In genomic region chr10:84440181-84440540, GRCm38 (mm10) we compare ENCODE assay signal across 8 mouse cellular contexts. TPM values are rescaled to one million over a fixed set of nuclear protein-coding genes. Genes with fewer than 3 reads are reported as not detected.
DNase-seq lines count a peak whose midpoint lies in the region; ATAC-seq and TF ChIP-seq lines count a peak whose summit lies in the region.

No protein-coding gene starts in this region.

- H3K27ac ChIP-seq in kidney, adult 2 months (ENCODE audit: insufficient read depth, low read depth, low read length): peak overlapping the region; percentile 63
- peak overlapping the region; percentile 70 for H3K27ac ChIP-seq in bone marrow, adult 2 months (ENCODE audit: control insufficient read depth, insufficient read depth, low read depth, low read length, poor library complexity)
- peak overlapping the region; percentile 99 for H3K27ac ChIP-seq in hindbrain, embryonic 13.5 days
- peak overlapping the region; percentile 99 for H3K27ac ChIP-seq in midbrain, embryonic 14.5 days (replicated peaks; ENCODE audit: low read depth, low read length)

- H3K4me3 ChIP-seq in kidney, adult 2 months (ENCODE audit: insufficient read depth, low read depth, low read length): peak overlapping the region; percentile 88
- peak overlapping the region; percentile 74 for H3K4me3 ChIP-seq in bone marrow, adult 2 months (replicated peaks; ENCODE audit: control insufficient read depth, low read depth, low read length)
- peak overlapping the region; percentile 90 for H3K4me3 ChIP-seq in hindbrain, embryonic 13.5 days
- H3K4me3 ChIP-seq in midbrain, embryonic 14.5 days (replicated peaks; ENCODE audit: low read depth, low read length): peak overlapping the region; percentile 82

- H3K4me1 ChIP-seq in kidney, adult 2 months (ENCODE audit: control insufficient read depth, insufficient read depth, low read length): peaks cover 8% of the 10 kb centered on the region
- no peaks in the 10 kb centered on the region; the same call in 1 of the 2 replicates for H3K4me1 ChIP-seq in bone marrow, adult 2 months (ENCODE audit: control insufficient read depth, insufficient read depth, low read length)
- peaks cover 67% of the 10 kb centered on the region for H3K4me1 ChIP-seq in hindbrain, embryonic 13.5 days (replicated peaks)
- H3K4me1 ChIP-seq in midbrain, embryonic 14.5 days (ENCODE audit: control insufficient read depth, insufficient read depth, low read length): peaks cover 42% of the 10 kb centered on the region

- WGBS in kidney, adult 2 months: 1% methylated on average over 32 of the region's 32 CpGs
- under 1% methylated on average over 32 of the region's 32 CpGs for WGBS in bone marrow, adult 2 months
- WGBS in hindbrain, embryonic 13.5 days: under 1% methylated on average over 31 of the region's 32 CpGs
- under 1% methylated on average over 32 of the region's 32 CpGs for WGBS in midbrain, embryonic 14.5 days

- no peak for TF ChIP-seq CTCF in kidney, adult 2 months (conservative IDR thresholded peaks at IDR 0.05; ENCODE audit: insufficient read depth, insufficient read length, low read depth, low read length)
- no peak for TF ChIP-seq CTCF in bone marrow, adult 2 months (IDR thresholded peaks at IDR 0.05; ENCODE audit: control insufficient read depth, insufficient read depth, low read length)

- ATAC-seq in hindbrain, embryonic 13.5 days (ENCODE audit: low FRiP score): peak; percentile 38
- ATAC-seq in midbrain, embryonic 14.5 days (ENCODE audit: low FRiP score, low TSS enrichment): peak; percentile 48

- H3K9me3 ChIP-seq in hindbrain, embryonic 13.5 days: no peaks in the 10 kb centered on the region
- no peaks in the 10 kb centered on the region for H3K9me3 ChIP-seq in midbrain, embryonic 14.5 days (ENCODE audit: control insufficient read depth, low read length)

- H3K36me3 ChIP-seq in kidney, adult 2 months (ENCODE audit: control insufficient read depth, insufficient read depth, low read length): no peaks in the 10 kb centered on the region
- no peaks in the 10 kb centered on the region for H3K36me3 ChIP-seq in hindbrain, embryonic 13.5 days
- no peaks in the 10 kb centered on the region for H3K36me3 ChIP-seq in midbrain, embryonic 14.5 days (ENCODE audit: control insufficient read depth, insufficient read depth, low read length)

- H3K27me3 ChIP-seq in kidney, adult 2 months (replicated peaks; ENCODE audit: control insufficient read depth, insufficient read depth, low read length): no peaks in the 10 kb centered on the region
- H3K27me3 ChIP-seq in hindbrain, embryonic 13.5 days: no peaks in the 10 kb centered on the region
- no peaks in the 10 kb centered on the region for H3K27me3 ChIP-seq in midbrain, embryonic 14.5 days (ENCODE audit: control insufficient read depth, insufficient read depth, low read length)

- intact Hi-C loops in gastrocnemius, postnatal 14 days (cut with DNase I; ENCODE audit: low total_unique reads): no loop called here

- TF ChIP-seq POLR2A in kidney, adult 2 months (IDR thresholded peaks at IDR 0.05; ENCODE audit: low read depth, low read length): no peak
- TF ChIP-seq POLR2A in bone marrow, adult 2 months (IDR thresholded peaks at IDR 0.05; ENCODE audit: borderline replicate concordance, control insufficient read depth, low read depth, low read length): no peak

- H3K4me2 ChIP-seq in hindbrain, embryonic 13.5 days: peak overlapping the region; percentile 93
- H3K4me2 ChIP-seq in midbrain, embryonic 14.5 days (ENCODE audit: low read length): peak overlapping the region; percentile 96

- no peak for DNase-seq in kidney, adult 2 months
- DNase-seq in kidney, postnatal 14 days: no peak
- DNase-seq in midbrain, embryonic 14.5 days: no peak
- no peak for DNase-seq in gastrocnemius, postnatal 14 days
- no peak for DNase-seq in adrenal gland, adult 2 months
- no peak for DNase-seq in adrenal gland, adult (ENCODE audit: inconsistent age in 2 of 2, low spot score in 1 of 2)

- H3K9ac ChIP-seq in hindbrain, embryonic 13.5 days: peak overlapping the region; percentile 100
- H3K9ac ChIP-seq in midbrain, embryonic 14.5 days (replicated peaks; ENCODE audit: low read length): peak overlapping the region; percentile 100

RNA-seq across cellular contexts. Expression of gene Nuak1, which starts 0.2 kb away (rescaled TPM):
- polyA plus RNA-seq in kidney, adult 2 months (2012; rRNA removed): 12.2 and 12.3 TPM in 2 replicates
- 2.1 and 4.0 TPM in 2 replicates for polyA plus RNA-seq in bone marrow, adult 2 months (2011; ENCODE audit: insufficient read depth, insufficient read length, low replicate concordance, missing spikeins)
- polyA plus RNA-seq in hindbrain, embryonic 13.5 days (2015; fragmentation: Nextera tagmentation; extraction: Ambion mirVana): 4.6 and 4.8 TPM in 2 replicates
- 5.4 and 9.2 TPM in 2 replicates for polyA plus RNA-seq in midbrain, embryonic 14.5 days (2014; fragmentation: Nextera tagmentation; extraction: Ambion mirVana)
- 10 to 100 TPM; 12.1 to 15.0 TPM for total RNA-seq in gastrocnemius, postnatal 14 days (2021)
- 10 to 100 TPM in 1 of 2 experiments, 1 to 10 TPM in 1; 6.6 to 12.2 TPM for total RNA-seq in adrenal gland, adult 2 months (2021)
- 4.4 and 4.7 TPM in 2 replicates for polyA plus RNA-seq in adrenal gland, adult 2 months (2012; rRNA removed)
